Mouse (Mus musculus): ENCODE results near the gene Tns2.

Gene Tns2

GRCm38 (mm10) chr15:102108651-102109525, 8.7 kb downstream of the Tns2 start:
- DNase-seq (ENCODE audit: extremely low read depth, low read depth, low spot score): no peak

GRCm38 (mm10) chr15:102110271-102110670, 10.1 kb downstream of the Tns2 start:
- DNase-seq (ENCODE audit: extremely low read depth, low read depth, low spot score): no peak

GRCm38 (mm10) chr15:102110701-102111494, 10.7 kb downstream of the Tns2 start:
- DNase-seq (ENCODE audit: extremely low read depth, low read depth, low spot score): no peak

GRCm38 (mm10) chr15:102111495-102111829, 11.2 kb downstream of the Tns2 start:
- DNase-seq (ENCODE audit: extremely low read depth, low read depth, low spot score): no peak

DNA sequence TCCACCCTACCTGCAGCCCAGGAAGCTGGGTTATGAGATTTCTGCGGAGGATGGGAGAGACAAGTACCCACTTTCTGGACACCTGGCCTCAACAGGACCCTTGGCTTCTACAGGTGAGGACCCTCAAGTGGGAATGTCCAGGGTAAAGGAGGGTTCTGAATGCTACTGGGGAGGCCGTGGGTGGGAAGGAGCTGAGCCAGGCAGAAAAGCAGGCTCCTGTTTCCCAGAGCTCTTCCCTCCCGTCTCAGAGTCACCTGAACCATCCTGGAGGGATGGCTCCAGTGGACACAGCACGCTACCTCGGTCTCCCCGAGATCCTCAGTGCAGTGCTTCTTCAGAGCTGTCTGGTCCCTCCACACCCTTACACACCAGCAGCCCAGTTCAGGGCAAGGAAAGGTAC, 12.0 kb downstream of the Tns2 start:
- DNase-seq (ENCODE audit: extremely low read depth, low read depth, low spot score): no peak

DNA sequence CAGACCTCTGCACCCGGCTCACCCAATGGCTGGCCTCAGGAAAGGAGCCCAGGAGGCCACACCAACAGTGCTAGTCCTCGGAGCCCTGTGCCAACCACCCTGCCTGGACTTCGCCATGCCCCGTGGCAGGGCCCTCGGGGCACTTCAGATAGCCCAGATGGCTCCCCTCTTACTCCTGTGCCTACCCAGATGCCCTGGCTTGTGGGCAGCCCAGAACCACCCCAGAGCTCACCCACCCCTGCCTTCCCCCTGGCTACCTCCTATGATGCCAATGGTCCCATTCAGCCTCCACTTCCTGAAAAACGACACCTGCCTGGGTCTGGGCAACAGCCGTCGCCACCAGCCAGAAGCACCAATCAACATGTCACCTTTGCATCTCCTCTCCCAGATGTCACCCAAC, 12.6 kb downstream of the Tns2 start:
- DNase-seq (ENCODE audit: extremely low read depth, low read depth, low spot score): no peak

GRCm38 (mm10) chr15:102113674-102114073, 13.5 kb downstream of the Tns2 start:
- no peak for DNase-seq (ENCODE audit: extremely low read depth, low read depth, low spot score)

DNA sequence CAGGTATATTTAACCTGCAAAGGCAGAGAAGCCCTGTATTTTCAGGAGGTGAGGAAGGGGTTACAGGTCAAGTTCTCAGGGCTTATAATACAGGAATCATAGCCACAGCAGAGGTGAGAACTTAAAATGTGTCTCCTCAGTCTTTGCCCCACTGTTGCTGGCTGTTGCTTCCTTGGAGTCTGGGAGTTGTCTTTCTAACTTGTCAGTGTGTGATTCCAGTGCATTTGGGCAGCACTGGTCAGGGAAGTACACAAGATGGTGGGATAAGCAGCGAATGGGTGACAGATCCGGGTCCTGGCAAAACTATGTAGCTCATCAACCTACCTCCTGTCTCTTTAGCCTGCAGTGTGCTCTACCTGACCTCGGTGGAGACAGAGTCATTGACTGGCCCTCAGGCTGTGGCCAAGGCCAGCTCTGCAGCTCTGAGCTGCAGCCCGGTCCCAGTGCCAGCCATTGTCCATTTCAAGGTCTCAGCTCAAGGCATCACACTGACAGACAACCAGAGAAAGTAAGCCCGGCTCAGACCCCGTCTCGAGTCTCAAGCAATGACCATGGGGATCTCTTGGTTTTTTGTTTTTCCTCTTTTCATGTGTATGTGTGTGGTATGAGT, 14.5 kb downstream of the Tns2 start:
- DNase-seq (ENCODE audit: extremely low read depth, low read depth, low spot score): no peak

- DNase-seq (ENCODE audit: extremely low read depth, low read depth, low spot score): no peak
Observed at GRCm38 (mm10) chr15:102115731-102116231, 15.6 kb downstream of the Tns2 start.

DNA sequence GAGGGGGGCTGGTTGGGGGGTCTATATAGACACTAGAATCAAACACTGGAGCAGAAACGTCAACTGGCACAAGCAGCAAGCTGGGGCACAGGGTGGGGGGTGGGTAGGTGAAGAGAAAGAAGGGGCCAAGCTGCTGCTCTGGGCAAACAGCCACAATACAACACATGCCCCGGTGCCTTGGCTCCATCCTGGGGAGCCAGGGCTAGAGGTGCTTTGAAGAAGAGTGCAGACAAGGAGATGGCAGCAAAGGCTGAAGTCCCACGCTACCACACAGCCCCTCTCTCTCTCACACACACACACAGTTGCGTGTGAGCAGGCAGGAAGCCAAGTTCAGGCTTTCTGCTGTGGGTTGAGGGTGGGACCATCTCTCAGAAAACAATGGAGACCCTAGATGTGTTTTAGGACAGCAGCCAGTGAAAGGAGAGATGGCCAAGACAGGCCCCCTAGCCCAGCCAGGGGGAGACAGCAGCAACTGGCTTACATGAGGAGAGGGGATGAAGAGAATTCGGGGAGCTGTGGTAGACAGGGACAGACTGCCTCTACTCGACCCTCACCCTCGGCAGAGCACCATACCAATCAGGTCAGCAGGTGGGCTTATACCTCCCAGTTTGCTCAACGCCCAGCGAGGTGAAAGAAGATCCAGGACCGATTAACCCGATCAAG, 16.7 kb downstream of the Tns2 start:
- DNase-seq (ENCODE audit: extremely low read depth, low read depth, low spot score): no peak

GRCm38 (mm10) chr15:102117461-102118443, 17.5 kb downstream of the Tns2 start:
- no peak for DNase-seq (ENCODE audit: extremely low read depth, low read depth, low spot score)

GRCm38 (mm10) chr15:102118591-102118990, 18.4 kb downstream of the Tns2 start:
- no peak for DNase-seq (ENCODE audit: extremely low read depth, low read depth, low spot score)

- DNase-seq (ENCODE audit: extremely low read depth, low read depth, low spot score): no peak
Observed at GRCm38 (mm10) chr15:102119121-102119830, 19.1 kb downstream of the Tns2 start.

GRCm38 (mm10) chr15:102119831-102120170, 19.6 kb downstream of the Tns2 start:
- DNase-seq (ENCODE audit: extremely low read depth, low read depth, low spot score): no peak

DNA sequence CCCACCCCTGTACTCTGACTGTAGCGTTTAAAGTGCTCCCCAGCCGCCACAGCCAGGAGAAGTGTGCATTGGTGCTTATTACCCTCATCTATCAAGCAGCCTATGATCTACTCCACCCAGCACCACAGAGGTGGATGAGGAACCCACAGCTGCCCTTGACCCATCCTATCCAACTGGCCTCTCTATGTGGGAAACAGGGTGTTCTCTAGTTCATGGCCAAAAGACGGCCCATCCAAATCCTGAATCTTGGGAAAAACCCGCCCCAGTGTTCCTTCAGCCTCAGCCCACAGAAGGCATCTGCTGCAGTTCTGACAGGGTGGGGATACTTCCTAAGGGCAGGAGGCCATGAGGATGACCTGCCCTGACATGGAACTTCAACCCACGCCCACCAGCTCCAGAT, 20.3 kb downstream of the Tns2 start:
- no peak for DNase-seq (ENCODE audit: extremely low read depth, low read depth, low spot score)

DNA sequence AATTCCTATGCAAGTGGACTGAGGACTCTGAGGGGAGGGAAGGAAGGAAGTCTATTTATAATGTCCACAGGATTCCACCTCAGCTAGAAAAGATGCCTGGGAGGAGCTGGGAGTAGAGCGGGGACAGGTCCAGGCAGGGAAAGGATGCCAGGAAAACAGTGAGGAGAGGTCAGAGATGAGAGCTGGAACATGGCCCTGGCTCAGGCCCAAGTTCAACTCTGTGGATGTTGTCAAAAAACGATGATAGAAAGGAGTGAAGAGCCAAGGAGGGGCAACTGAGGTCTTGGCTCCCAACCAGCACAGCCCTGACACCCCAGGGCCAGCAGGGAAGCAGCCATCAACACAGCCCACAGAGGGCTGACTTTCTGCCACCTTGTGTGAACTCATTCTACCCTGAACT, 26.1 kb downstream of the Tns2 start:
- no peak for DNase-seq (ENCODE audit: extremely low read depth, low read depth, low spot score)

GRCm38 (mm10) chr15:102133314-102133713, 33.1 kb downstream of the Tns2 start:
- DNase-seq (ENCODE audit: extremely low read depth, low read depth, low spot score): no peak

GRCm38 (mm10) chr15:102134709-102135108, 34.5 kb downstream of the Tns2 start:
- no peak for DNase-seq (ENCODE audit: extremely low read depth, low read depth, low spot score)

- DNase-seq (ENCODE audit: extremely low read depth, low read depth, low spot score): no peak
Observed at GRCm38 (mm10) chr15:102135522-102136128, 35.4 kb downstream of the Tns2 start.

Measured in fat pad, adult 2 months (tissue).